Mouse (Mus musculus) intestine, embryonic 16.5 days (tissue): ENCODE measurements around the gene Wnt3a. TPM values are rescaled to one million over a fixed set of nuclear protein-coding genes. Genes with fewer than 3 reads are reported as not detected.
A peak's percentile ranks its signal among the peaks of the same experiment; 100 is the strongest.

Experiments used
- ATAC-seq: fragments of 200-750 bp; cut with Nextera tagmentation; 2 replicates; pipeline ENCODE4 v1.8.0; 2017; ENCODE audit warnings: moderate TSS enrichment, moderate library complexity
- H3K27ac ChIP-seq: fragments of 300-500 bp; sonication (generic); 2 replicates; pipeline ENCODE4 v1.5.1; 2014; ENCODE audit warnings: mild to moderate bottlenecking, low read length
- H3K27me3 ChIP-seq: fragments of 300-500 bp; sonication (generic); replicated peaks from 2 replicates; pipeline ENCODE4 v1.6.1; 2014; ENCODE audit warnings: low read length, control low read depth, mixed read lengths; ENCODE audit not compliant: control insufficient read depth, insufficient read depth
- H3K36me3 ChIP-seq: fragments of 300-500 bp; sonication (generic); 2 replicates; pipeline ENCODE4 v1.6.1; 2014; ENCODE audit warnings: low read length, control low read depth; ENCODE audit not compliant: control insufficient read depth, insufficient read depth
- H3K4me1 ChIP-seq: fragments of 300-500 bp; sonication (generic); 2 replicates; pipeline ENCODE4 v1.6.1; 2014; ENCODE audit warnings: low read length, control low read depth, mixed read lengths; ENCODE audit not compliant: control insufficient read depth, insufficient read depth
- H3K4me2 ChIP-seq: fragments of 300-500 bp; sonication (generic); 2 replicates; pipeline ENCODE4 v1.6.1; 2014; ENCODE audit warnings: low read depth, low read length, control low read depth
- H3K4me3 ChIP-seq: fragments of 300-500 bp; sonication (generic); 2 replicates; pipeline ENCODE4 v1.5.1; 2014; ENCODE audit warnings: mild to moderate bottlenecking, low read length
- H3K9ac ChIP-seq: fragments of 300-500 bp; sonication (generic); 2 replicates; pipeline ENCODE4 v1.6.1; 2014; ENCODE audit warnings: low read depth, low read length
- H3K9me3 ChIP-seq: fragments of 300-500 bp; sonication (generic); 2 replicates; pipeline ENCODE4 v1.6.1; 2016; ENCODE audit warnings: low read length, control low read depth; ENCODE audit not compliant: control insufficient read depth
- WGBS: fragments of 180-500 bp; shearing (Covaris S2); extraction: QIAGEN DNeasy Blood & Tissue Kit; methylation state at CpG from one replicate; pipeline ENCODE4 v1.1.7; 2014; 5-methylcytosine and 5-hydroxymethylcytosine counted together
- microRNA-seq: library from miRNA; unstranded; fragments of <30 nt; microRNA quantifications from one replicate; pipeline ENCODE4, GENCODE M21; 2016
- polyA plus RNA-seq: library from polyadenylated mRNA; unstranded; fragments of >200 nt; fragmentation: Nextera tagmentation; extraction: Ambion mirVana; gene quantifications from 2 replicates; pipeline ENCODE4 v1.2.1, GENCODE M21; 2015

Gene Wnt3a
- polyA plus RNA-seq, 1 experiment from 2014 or later, result not detected

DNA sequence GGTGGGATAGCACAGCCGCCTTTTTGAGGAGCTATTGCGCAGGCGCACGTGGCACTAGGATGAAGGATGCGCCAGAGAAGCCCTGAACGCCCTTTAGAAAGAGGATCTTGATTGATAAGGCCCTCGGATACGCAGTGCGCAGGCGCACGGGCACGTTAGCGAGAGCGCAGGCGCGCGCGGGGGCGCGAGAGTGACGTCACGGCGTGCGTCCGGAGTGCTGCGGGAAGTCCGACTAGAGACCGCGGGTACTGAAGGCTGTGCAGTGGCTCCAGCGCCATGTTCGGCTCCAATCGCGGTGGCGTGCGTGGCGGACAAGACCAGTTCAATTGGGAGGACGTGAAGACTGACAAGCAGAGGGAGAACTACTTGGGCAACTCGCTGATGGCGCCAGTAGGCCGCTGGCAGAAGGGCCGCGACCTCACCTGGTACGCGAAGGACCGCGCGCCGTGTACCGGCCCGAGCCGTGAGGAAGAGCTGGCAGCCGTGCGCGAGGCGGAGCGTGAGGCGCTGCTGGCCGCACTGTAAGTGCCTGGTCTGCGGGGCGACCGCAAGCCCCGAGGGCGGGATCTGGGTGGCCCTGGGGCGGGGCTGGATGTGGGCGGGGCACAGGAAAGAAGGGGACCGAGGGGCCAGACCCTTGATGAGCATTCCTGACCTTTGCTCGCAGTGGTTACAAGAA is 82.3 kb downstream of the Wnt3a start, which contains the start of gene 2310033P09Rik:
Gene 2310033P09Rik (plus strand): TSS at position 169 of the 679 bp plus-strand sequence.
- H3K9ac ChIP-seq, result peak within 1 kb of the TSS; percentile 95
- H3K4me2 ChIP-seq, result peak within 1 kb of the TSS; percentile 80
- peaks cover 3% of the 10 kb centered on the region; the same call in 1 of the 2 replicates for H3K36me3 ChIP-seq
- peaks cover 11% of the 10 kb centered on the region for H3K4me1 ChIP-seq
- peak; percentile 84 for ATAC-seq
- H3K4me3 ChIP-seq, result peak within 1 kb of the TSS; percentile 96
- WGBS, result 0% methylated on average over 67 of the region's 67 CpGs
- peak within 1 kb of the TSS; percentile 97 for H3K27ac ChIP-seq
- no peaks in the 10 kb centered on the region for H3K27me3 ChIP-seq
- H3K9me3 ChIP-seq, result no peaks in the 10 kb centered on the region

DNA sequence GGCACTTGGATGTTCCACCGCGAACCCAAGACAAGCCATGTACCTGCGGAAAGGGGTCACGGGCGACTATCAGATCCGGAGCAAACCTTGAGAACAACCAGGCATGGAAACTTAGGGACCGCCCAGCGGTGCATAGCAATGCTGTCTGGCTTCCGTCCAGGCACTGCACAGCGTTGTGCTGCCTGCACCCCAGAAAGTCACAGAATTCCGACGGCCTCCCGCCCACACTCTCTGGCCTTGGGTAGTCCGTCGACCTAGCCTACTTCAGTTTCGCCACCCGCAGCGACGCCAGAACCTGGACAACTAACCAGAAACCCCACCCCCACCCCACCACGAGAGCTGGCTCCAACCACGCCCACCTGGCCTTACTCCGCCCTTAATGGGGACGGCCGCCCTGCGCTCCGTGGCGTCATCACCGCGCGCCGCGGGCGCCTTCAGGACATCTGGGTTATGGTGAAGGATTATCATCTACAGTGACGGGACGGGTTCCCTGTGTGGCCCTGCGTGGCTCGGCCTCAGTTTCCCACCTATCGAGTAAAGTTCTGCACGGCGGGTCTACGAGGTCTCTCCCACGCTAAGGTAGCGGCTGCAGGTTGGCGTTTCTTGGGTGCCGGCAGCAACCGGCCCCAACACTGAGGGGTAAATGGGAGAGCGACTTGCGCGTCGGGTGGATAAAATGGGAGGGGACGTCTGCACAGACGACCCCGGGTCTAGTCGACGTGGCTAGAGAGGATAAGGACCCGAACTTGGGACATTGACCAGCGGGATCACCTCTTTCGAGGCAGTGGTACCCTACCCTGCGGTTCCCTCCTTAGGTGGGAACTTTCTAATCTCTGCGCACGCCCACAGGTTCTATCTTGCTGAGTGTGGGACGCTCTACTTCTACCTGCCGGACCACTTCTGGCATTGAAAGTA is 88.2 kb downstream of the Wnt3a start, which contains the start of gene Mrpl55:
Gene Mrpl55 (plus strand): TSS at position 406 of the 915 bp plus-strand sequence.
- peak within 1 kb of the TSS; percentile 79 for H3K27ac ChIP-seq
- no peaks in the 10 kb centered on the region for H3K27me3 ChIP-seq
- peaks cover 7% of the 10 kb centered on the region; the same call in 1 of the 2 replicates for H3K36me3 ChIP-seq
- peak within 1 kb of the TSS; percentile 92 for H3K4me3 ChIP-seq
- H3K4me1 ChIP-seq, result peaks cover 16% of the 10 kb centered on the region
- ATAC-seq, result peak; percentile 93
- under 1% methylated on average over 63 of the region's 63 CpGs for WGBS
- no peaks in the 10 kb centered on the region for H3K9me3 ChIP-seq
- H3K4me2 ChIP-seq, result peak within 1 kb of the TSS; percentile 92
- peak within 1 kb of the TSS; percentile 86 for H3K9ac ChIP-seq

DNA sequence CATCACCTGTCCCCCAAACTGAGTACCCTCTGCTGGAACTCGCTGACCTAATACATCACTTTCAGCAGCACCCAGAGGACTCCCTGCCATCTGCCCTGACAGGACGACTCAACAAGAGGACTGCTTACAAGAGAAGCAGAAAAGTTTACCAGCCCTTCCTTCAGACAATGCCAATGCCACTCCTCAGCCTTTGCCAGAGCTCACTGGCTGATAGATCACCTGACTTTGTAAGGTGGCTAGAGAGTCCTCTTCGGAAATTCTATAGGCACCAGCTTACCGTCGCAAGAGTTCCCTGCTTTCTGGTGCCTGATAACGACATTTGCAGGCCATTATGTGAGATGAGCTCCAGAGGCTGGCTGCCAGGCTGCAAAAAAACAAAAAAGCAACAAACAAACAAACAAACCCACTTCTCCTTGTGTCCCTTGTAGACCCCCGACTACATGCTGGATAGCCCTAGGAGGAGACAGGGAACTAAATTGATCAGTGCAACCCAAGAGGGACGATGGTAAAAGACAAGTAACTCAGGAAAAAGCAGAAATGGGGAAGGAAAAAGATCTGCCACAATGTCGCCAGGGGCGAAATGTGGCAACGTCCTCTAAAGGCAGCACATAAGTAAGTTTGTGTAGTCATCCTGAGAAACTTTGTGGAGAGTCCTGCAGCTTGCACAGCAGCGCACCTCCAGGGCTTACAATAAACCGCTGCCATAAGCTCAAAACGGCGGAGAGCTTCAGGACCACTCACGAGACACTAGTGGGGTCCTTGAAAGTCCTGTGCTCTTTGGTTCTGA is 89.1 kb downstream of the Wnt3a start:
- 29% methylated on average over 16 of the region's 16 CpGs for WGBS
- peak; percentile 22 for ATAC-seq
- Histone ChIP-seq H3K4me2 (peak overlapping the region; percentile 83), H3K4me1 (peaks cover 16% of the 10 kb centered on the region), H3K27ac (peak overlapping the region; percentile 79), H3K9ac (peak overlapping the region; percentile 86), H3K4me3 (peak overlapping the region; percentile 92), H3K36me3 (peaks cover 7% of the 10 kb centered on the region; the same call in 1 of the 2 replicates), H3K9me3 (no peaks in the 10 kb centered on the region), H3K27me3 (no peaks in the 10 kb centered on the region)

Small RNAs within 50 kb of the gene (microRNA-seq; reads per million reads assigned to microRNA genes)
- gene Gm24756, result not detected

Other genes with a start within 250 kb of the Wnt3a start
- gene Obscn, start 154.3 kb downstream of the Wnt3a start, polyA plus RNA-seq, result 0.89 and 1.0 TPM in 2 replicates
- gene Iba57, start 127.0 kb downstream of the Wnt3a start, polyA plus RNA-seq, result 7.4 and 7.7 TPM in 2 replicates
- gene Gjc2, start 107.5 kb downstream of the Wnt3a start, polyA plus RNA-seq, result 0.81 and 1.4 TPM in 2 replicates
- gene Guk1, start 98.5 kb downstream of the Wnt3a start, polyA plus RNA-seq, result 114 and 115 TPM in 2 replicates
- 101 and 104 TPM in 2 replicates for gene Mrpl55, start 88.3 kb downstream of the Wnt3a start, polyA plus RNA-seq
- 32.7 and 33.1 TPM in 2 replicates for gene 2310033P09Rik, start 82.4 kb downstream of the Wnt3a start, polyA plus RNA-seq
- gene Arf1, start 62.5 kb downstream of the Wnt3a start, polyA plus RNA-seq, result 733 and 751 TPM in 2 replicates
- 4.2 and 4.4 TPM in 2 replicates for gene Wnt9a, start 16.2 kb upstream of the Wnt3a start, polyA plus RNA-seq
- not detected in 2 replicates for gene Prss38, start 84.9 kb upstream of the Wnt3a start, polyA plus RNA-seq
- gene Jmjd4, start 159.3 kb upstream of the Wnt3a start, polyA plus RNA-seq, result 7.4 and 8.1 TPM in 2 replicates
- gene Snap47, start 160.4 kb upstream of the Wnt3a start, polyA plus RNA-seq, result 74.4 and 76.8 TPM in 2 replicates
- gene Zfp867, start 181.7 kb upstream of the Wnt3a start, polyA plus RNA-seq, result 4.3 and 4.6 TPM in 2 replicates
- gene Zkscan17, start 236.0 kb upstream of the Wnt3a start, polyA plus RNA-seq, result 13.8 and 14.7 TPM in 2 replicates